ENCODE assay signal across 15 mouse cellular contexts in the genomic region with DNA sequence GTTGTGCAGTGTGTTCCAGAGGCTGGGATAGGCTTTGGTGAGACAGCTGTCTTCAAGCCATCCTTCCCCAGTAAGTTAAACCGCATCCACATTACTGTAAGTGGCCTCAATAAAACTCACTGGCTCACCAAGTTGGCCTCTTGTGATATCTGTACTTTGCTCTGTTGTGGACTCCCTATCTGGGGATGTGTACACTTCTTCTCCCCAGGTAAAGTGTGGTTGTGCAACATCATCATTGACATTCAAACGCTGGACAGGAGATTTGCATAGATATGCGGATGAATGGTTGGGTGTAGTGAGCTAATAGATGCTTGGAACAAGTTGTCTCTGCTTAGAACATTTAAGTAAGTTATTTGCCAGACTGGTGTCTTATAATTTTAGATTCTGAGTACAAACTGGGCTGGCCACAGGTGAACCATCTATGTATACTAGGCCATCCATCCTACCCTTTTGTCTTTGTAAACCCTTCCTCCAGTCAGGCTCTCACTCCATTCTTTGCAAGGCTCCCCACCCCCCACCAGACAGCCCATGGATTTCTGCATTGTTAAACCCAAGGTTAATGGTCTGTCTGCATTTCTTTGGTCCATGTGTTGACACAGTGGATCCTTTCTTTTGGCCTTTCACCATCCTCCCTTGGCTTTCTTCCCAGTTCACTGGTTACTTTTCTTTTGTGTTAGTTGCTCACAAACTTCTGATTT.
DNase-seq lines count a peak whose midpoint lies in the region; ATAC-seq and TF ChIP-seq lines count a peak whose summit lies in the region.
"Had no signal": no experiment of that assay in that cellular context is flagged by ENCODE, and none has a peak within 500 bp of the region (broad histone marks: within the 10 kb centered on the region; RNA-seq: fewer than 3 reads in every experiment).

No protein-coding gene starts in this region.

- no peaks in the 10 kb centered on the region for H3K36me3 ChIP-seq in hindbrain, embryonic 10.5 days
- no peaks in the 10 kb centered on the region for H3K36me3 ChIP-seq in hindbrain, embryonic 16.5 days (ENCODE audit: control insufficient read depth, insufficient read depth, low read length)
- H3K36me3 ChIP-seq in intestine, postnatal 0 days (ENCODE audit: control insufficient read depth, insufficient read depth) = no peaks in the 10 kb centered on the region
- H3K36me3 ChIP-seq in stomach, postnatal 0 days (ENCODE audit: control insufficient read depth, insufficient read depth, low read length) = no peaks in the 10 kb centered on the region
- H3K36me3 ChIP-seq: embryonic facial prominence, embryonic 15.5 days; lung, embryonic 15.5 days; neural tube, embryonic 12.5 days had no signal

- DNase-seq in hindbrain, embryonic 10.5 days (ENCODE audit: low spot score) = no peak
- peak; percentile 39 for DNase-seq in 3T3-L1 (ENCODE audit: low read depth, low spot score)
- DNase-seq in Muller cell, postnatal 12 days (ENCODE audit: inconsistent ontology term) = peak; percentile 88
- DNase-seq in stomach, postnatal 0 days (ENCODE audit: low spot score) = no peak
- DNase-seq in frontal cortex, adult 2 months (ENCODE audit: extremely low spot score in 1 of 2, low spot score in 1 of 2) = no peak
- DNase-seq: cerebellum, postnatal 14 days; kidney, postnatal 36 days; thymus, postnatal 25 days had no signal

- no peak overlapping the region for H3K4me3 ChIP-seq in hindbrain, embryonic 10.5 days
- no peak overlapping the region for H3K4me3 ChIP-seq in hindbrain, embryonic 16.5 days (ENCODE audit: low read length)
- H3K4me3 ChIP-seq in intestine, postnatal 0 days (ENCODE audit: low read depth, low read length) = no peak overlapping the region
- no peak overlapping the region for H3K4me3 ChIP-seq in stomach, postnatal 0 days (ENCODE audit: low read depth, low read length)
- H3K4me3 ChIP-seq: embryonic facial prominence, embryonic 15.5 days; lung, embryonic 15.5 days; neural tube, embryonic 12.5 days had no signal

- TF ChIP-seq CTCF in intestine, postnatal 0 days (IDR thresholded peaks at IDR 0.05; ENCODE audit: low read depth) = no peak
- no peak for TF ChIP-seq CTCF in stomach, postnatal 0 days (IDR thresholded peaks at IDR 0.05; ENCODE audit: low read depth)

- H3K4me1 ChIP-seq in hindbrain, embryonic 10.5 days (replicated peaks) = peaks cover 12% of the 10 kb centered on the region
- no peaks in the 10 kb centered on the region for H3K4me1 ChIP-seq in hindbrain, embryonic 16.5 days (ENCODE audit: control insufficient read depth, insufficient read depth, low read depth, low read length)
- H3K4me1 ChIP-seq in intestine, postnatal 0 days (replicated peaks; ENCODE audit: control insufficient read depth, insufficient read depth, low read length) = 0 out of 2 replicates have a peak, but pooled peaks cover 2% of the 10 kb centered on the region
- no peaks in the 10 kb centered on the region for H3K4me1 ChIP-seq in stomach, postnatal 0 days (replicated peaks; ENCODE audit: control insufficient read depth, insufficient read depth)
- H3K4me1 ChIP-seq: embryonic facial prominence, embryonic 15.5 days had no signal

- 81% methylated on average over 3 of the region's 3 CpGs for WGBS in hindbrain, embryonic 10.5 days
- 72% methylated on average over 3 of the region's 3 CpGs for WGBS in hindbrain, embryonic 16.5 days
- 43% methylated on average over 3 of the region's 3 CpGs for WGBS in intestine, postnatal 0 days
- 83% methylated on average over 3 of the region's 3 CpGs for WGBS in stomach, postnatal 0 days

- 0 out of 2 replicates have a peak overlapping the region, but pooled peaks have one; percentile 3 for H3K27ac ChIP-seq in hindbrain, embryonic 10.5 days
- no peak overlapping the region for H3K27ac ChIP-seq in hindbrain, embryonic 16.5 days (ENCODE audit: low read depth, low read length)
- H3K27ac ChIP-seq in intestine, postnatal 0 days (ENCODE audit: low read depth, low read length) = peak overlapping the region; percentile 17; the same call in 1 of the 2 replicates
- no peak overlapping the region for H3K27ac ChIP-seq in stomach, postnatal 0 days (replicated peaks)
- H3K27ac ChIP-seq: embryonic facial prominence, embryonic 15.5 days; lung, embryonic 15.5 days; neural tube, embryonic 12.5 days had no signal

- no peaks in the 10 kb centered on the region for H3K27me3 ChIP-seq in hindbrain, embryonic 10.5 days (ENCODE audit: insufficient read depth, poor library complexity, severe bottlenecking)
- H3K27me3 ChIP-seq in hindbrain, embryonic 16.5 days (replicated peaks; ENCODE audit: control insufficient read depth, insufficient read depth, low read length) = no peaks in the 10 kb centered on the region
- H3K27me3 ChIP-seq in intestine, postnatal 0 days (replicated peaks; ENCODE audit: control insufficient read depth, insufficient read depth, low read length) = no peaks in the 10 kb centered on the region
- H3K27me3 ChIP-seq in stomach, postnatal 0 days (ENCODE audit: control insufficient read depth, insufficient read depth, low read length) = no peaks in the 10 kb centered on the region
- H3K27me3 ChIP-seq: embryonic facial prominence, embryonic 15.5 days; lung, embryonic 15.5 days; neural tube, embryonic 12.5 days had no signal

- no peak overlapping the region for H3K9ac ChIP-seq in hindbrain, embryonic 16.5 days (ENCODE audit: low read depth, low read length)
- H3K9ac ChIP-seq in intestine, postnatal 0 days (ENCODE audit: low read depth, low read length) = no peak overlapping the region
- no peak overlapping the region for H3K9ac ChIP-seq in stomach, postnatal 0 days (ENCODE audit: low read length)
- H3K9ac ChIP-seq: embryonic facial prominence, embryonic 15.5 days; lung, embryonic 15.5 days; neural tube, embryonic 12.5 days had no signal

- H3K9me3 ChIP-seq in hindbrain, embryonic 10.5 days = no peaks in the 10 kb centered on the region
- H3K9me3 ChIP-seq in hindbrain, embryonic 16.5 days (ENCODE audit: control insufficient read depth, low read length) = no peaks in the 10 kb centered on the region
- H3K9me3 ChIP-seq in intestine, postnatal 0 days (ENCODE audit: control insufficient read depth) = no peaks in the 10 kb centered on the region
- no peaks in the 10 kb centered on the region for H3K9me3 ChIP-seq in stomach, postnatal 0 days (ENCODE audit: control insufficient read depth, low read length)
- H3K9me3 ChIP-seq: embryonic facial prominence, embryonic 15.5 days; lung, embryonic 15.5 days; neural tube, embryonic 12.5 days had no signal

- H3K4me2 ChIP-seq in hindbrain, embryonic 16.5 days (ENCODE audit: low read length) = no peak overlapping the region
- no peak overlapping the region for H3K4me2 ChIP-seq in intestine, postnatal 0 days (replicated peaks; ENCODE audit: low read depth)
- no peak overlapping the region for H3K4me2 ChIP-seq in stomach, postnatal 0 days (replicated peaks; ENCODE audit: low read depth)
- H3K4me2 ChIP-seq: embryonic facial prominence, embryonic 15.5 days; lung, embryonic 15.5 days; midbrain, embryonic 11.5 days; neural tube, embryonic 12.5 days had no signal

- ATAC-seq in hindbrain, embryonic 16.5 days = no peak
- peak; percentile 92 for ATAC-seq in intestine, postnatal 0 days
- no peak for ATAC-seq in stomach, postnatal 0 days (ENCODE audit: low FRiP score, low TSS enrichment)
- ATAC-seq: activated CD4-positive, CD25-positive, alpha-beta regulatory T cell, adult 4 months had no signal

- no peak for TF ChIP-seq EP300 in stomach, postnatal 0 days (optimal IDR thresholded peaks at IDR 0.05)

Comparison
In these comparisons a context has a peak if more than half of its experiments do, and no peak if none do; other contexts are left out.
1. H3K27ac ChIP-seq: peak in hindbrain, embryonic 10.5 days (single experiment) and intestine, postnatal 0 days (single experiment); none in hindbrain, embryonic 16.5 days (single experiment) and stomach, postnatal 0 days (single experiment).
2. DNase-seq: peak in 3T3-L1 (single experiment) and Muller cell, postnatal 12 days (single experiment); none in hindbrain, embryonic 10.5 days (single experiment), stomach, postnatal 0 days (single experiment) and frontal cortex, adult 2 months (0 of 2).